Mouse (Mus musculus) ES-Bruce4 (cell line): ENCODE results near the gene Sipa1l2.

Experiments used
- CTCF ChIP-seq: IDR thresholded peaks from one replicate; pipeline ENCODE4 v1.8.1; 2011; ENCODE audit warnings: low read depth, low read length
- EP300 ChIP-seq: IDR thresholded peaks from 2 replicates; pipeline ENCODE4 v1.6.1; 2011; ENCODE audit warnings: low read depth, low read length; ENCODE audit not compliant: insufficient read depth
- POLR2A ChIP-seq: IDR thresholded peaks from one replicate; pipeline ENCODE4 v1.8.1; 2011; ENCODE audit warnings: low read length; ENCODE audit not compliant: insufficient read depth

GRCm38 (mm10) chr8:125559066-125559653, 10.4 kb downstream of the Sipa1l2 start:
- TF ChIP-seq CTCF: no peak
- TF ChIP-seq EP300: no peak
- TF ChIP-seq POLR2A: no peak
